Mouse (Mus musculus): ENCODE results near the gene Hspb8. TPM values are rescaled to one million over a fixed set of nuclear protein-coding genes. Genes with fewer than 3 reads are reported as not detected.

Hspb8 gene
- polyA plus RNA-seq (2012; rRNA removed): 9.8 and 12.8 TPM in 2 replicates

GRCm38 (mm10) chr5:116422699-116423201, at the start of gene Hspb8:
Gene Hspb8 (minus strand): TSS chr5:116422864.
- peak; percentile 64 for DNase-seq
- no peaks in the 10 kb centered on the region for H3K36me3 ChIP-seq (ENCODE audit: control insufficient read depth, insufficient read depth, low read length)
- WGBS: 1% methylated on average over 20 of the region's 20 CpGs
- no peak within 1 kb of the TSS for H3K27ac ChIP-seq (ENCODE audit: insufficient read depth, low read depth, low read length)
- H3K4me1 ChIP-seq (ENCODE audit: control insufficient read depth, insufficient read depth, low read length): no peaks in the 10 kb centered on the region
- H3K4me3 ChIP-seq (ENCODE audit: insufficient read depth, low read depth, low read length): peak within 1 kb of the TSS; percentile 32
- H3K27me3 ChIP-seq (replicated peaks; ENCODE audit: control insufficient read depth, insufficient read depth, low read length): no peaks in the 10 kb centered on the region
- TF ChIP-seq POLR2A (IDR thresholded peaks at IDR 0.05; ENCODE audit: low read depth, low read length): no peak
- no peak for TF ChIP-seq CTCF (conservative IDR thresholded peaks at IDR 0.05; ENCODE audit: insufficient read depth, insufficient read length, low read depth, low read length)

- TF ChIP-seq CTCF (conservative IDR thresholded peaks at IDR 0.05; ENCODE audit: insufficient read depth, insufficient read length, low read depth, low read length) (peak; percentile 24; the same call in 1 of the 2 replicates), POLR2A (IDR thresholded peaks at IDR 0.05; ENCODE audit: low read depth, low read length) (no peak)
- DNase-seq: no peak
- 44% methylated on average over 11 of the region's 11 CpGs for WGBS
- Histone ChIP-seq H3K4me3 (ENCODE audit: insufficient read depth, low read depth, low read length) (no peak overlapping the region), H3K4me1 (ENCODE audit: control insufficient read depth, insufficient read depth, low read length) (no peaks in the 10 kb centered on the region), H3K27me3 (replicated peaks; ENCODE audit: control insufficient read depth, insufficient read depth, low read length) (no peaks in the 10 kb centered on the region), H3K27ac (ENCODE audit: insufficient read depth, low read depth, low read length) (no peak overlapping the region), H3K36me3 (ENCODE audit: control insufficient read depth, insufficient read depth, low read length) (no peaks in the 10 kb centered on the region)
These were observed 38.8 kb upstream of the Hspb8 start for GRCm38 (mm10) chr5:116461354-116462042.

- H3K36me3 ChIP-seq (ENCODE audit: control insufficient read depth, insufficient read depth, low read length): no peaks in the 10 kb centered on the region
- H3K4me3 ChIP-seq (ENCODE audit: insufficient read depth, low read depth, low read length): no peak overlapping the region
- DNase-seq: no peak
- H3K27me3 ChIP-seq (replicated peaks; ENCODE audit: control insufficient read depth, insufficient read depth, low read length): no peaks in the 10 kb centered on the region
- WGBS: 83% methylated on average over 2 of the region's 2 CpGs
- H3K4me1 ChIP-seq (ENCODE audit: control insufficient read depth, insufficient read depth, low read length): no peaks in the 10 kb centered on the region
- no peak overlapping the region for H3K27ac ChIP-seq (ENCODE audit: insufficient read depth, low read depth, low read length)
- TF ChIP-seq CTCF (conservative IDR thresholded peaks at IDR 0.05; ENCODE audit: insufficient read depth, insufficient read length, low read depth, low read length): no peak
- no peak for TF ChIP-seq POLR2A (IDR thresholded peaks at IDR 0.05; ENCODE audit: low read depth, low read length)
These were observed 37.3 kb upstream of the Hspb8 start for GRCm38 (mm10) chr5:116459970-116460369.

- Histone ChIP-seq H3K4me1 (ENCODE audit: control insufficient read depth, insufficient read depth, low read length) (no peaks in the 10 kb centered on the region), H3K27ac (ENCODE audit: insufficient read depth, low read depth, low read length) (no peak overlapping the region), H3K27me3 (replicated peaks; ENCODE audit: control insufficient read depth, insufficient read depth, low read length) (no peaks in the 10 kb centered on the region), H3K36me3 (ENCODE audit: control insufficient read depth, insufficient read depth, low read length) (no peaks in the 10 kb centered on the region), H3K4me3 (ENCODE audit: insufficient read depth, low read depth, low read length) (no peak overlapping the region)
- no peak for DNase-seq
- 86% methylated on average over 7 of the region's 7 CpGs for WGBS
- TF ChIP-seq CTCF (conservative IDR thresholded peaks at IDR 0.05; ENCODE audit: insufficient read depth, insufficient read length, low read depth, low read length) (no peak), POLR2A (IDR thresholded peaks at IDR 0.05; ENCODE audit: low read depth, low read length) (no peak)
These were observed 35.1 kb upstream of the Hspb8 start for GRCm38 (mm10) chr5:116457791-116458190.

GRCm38 (mm10) chr5:116456796-116457515, 34.3 kb upstream of the Hspb8 start:
- Histone ChIP-seq H3K27me3 (replicated peaks; ENCODE audit: control insufficient read depth, insufficient read depth, low read length) (no peaks in the 10 kb centered on the region), H3K4me3 (ENCODE audit: insufficient read depth, low read depth, low read length) (no peak overlapping the region), H3K36me3 (ENCODE audit: control insufficient read depth, insufficient read depth, low read length) (no peaks in the 10 kb centered on the region), H3K27ac (ENCODE audit: insufficient read depth, low read depth, low read length) (no peak overlapping the region), H3K4me1 (ENCODE audit: control insufficient read depth, insufficient read depth, low read length) (no peaks in the 10 kb centered on the region)
- 33% methylated on average over 10 of the region's 10 CpGs for WGBS
- no peak for DNase-seq
- TF ChIP-seq POLR2A (IDR thresholded peaks at IDR 0.05; ENCODE audit: low read depth, low read length): no peak
- no peak for TF ChIP-seq CTCF (conservative IDR thresholded peaks at IDR 0.05; ENCODE audit: insufficient read depth, insufficient read length, low read depth, low read length)

- Histone ChIP-seq H3K27me3 (replicated peaks; ENCODE audit: control insufficient read depth, insufficient read depth, low read length) (no peaks in the 10 kb centered on the region), H3K27ac (ENCODE audit: insufficient read depth, low read depth, low read length) (no peak overlapping the region), H3K4me3 (ENCODE audit: insufficient read depth, low read depth, low read length) (no peak overlapping the region), H3K4me1 (ENCODE audit: control insufficient read depth, insufficient read depth, low read length) (no peaks in the 10 kb centered on the region), H3K36me3 (ENCODE audit: control insufficient read depth, insufficient read depth, low read length) (no peaks in the 10 kb centered on the region)
- 3% methylated on average over 27 of the region's 27 CpGs for WGBS
- peak; percentile 30 for DNase-seq
- TF ChIP-seq POLR2A (IDR thresholded peaks at IDR 0.05; ENCODE audit: low read depth, low read length) (no peak), CTCF (conservative IDR thresholded peaks at IDR 0.05; ENCODE audit: insufficient read depth, insufficient read length, low read depth, low read length) (peak; percentile 42; the same call in 1 of the 2 replicates)
These were observed 30.8 kb upstream of the Hspb8 start for GRCm38 (mm10) chr5:116453401-116453851.

GRCm38 (mm10) chr5:116450901-116451300, 28.2 kb upstream of the Hspb8 start:
- no peak for DNase-seq
- 75% methylated on average over 8 of the region's 8 CpGs for WGBS

More at GRCm38 (mm10) chr5:116450901-116451300, 28.2 kb upstream of the Hspb8 start:
- no peak overlapping the region for H3K4me3 ChIP-seq (ENCODE audit: insufficient read depth, low read depth, low read length)
- no peak for TF ChIP-seq POLR2A (IDR thresholded peaks at IDR 0.05; ENCODE audit: low read depth, low read length)
- TF ChIP-seq CTCF (conservative IDR thresholded peaks at IDR 0.05; ENCODE audit: insufficient read depth, insufficient read length, low read depth, low read length): no peak
- no peaks in the 10 kb centered on the region for H3K27me3 ChIP-seq (replicated peaks; ENCODE audit: control insufficient read depth, insufficient read depth, low read length)
- no peaks in the 10 kb centered on the region for H3K36me3 ChIP-seq (ENCODE audit: control insufficient read depth, insufficient read depth, low read length)
- H3K4me1 ChIP-seq (ENCODE audit: control insufficient read depth, insufficient read depth, low read length): no peaks in the 10 kb centered on the region
- H3K27ac ChIP-seq (ENCODE audit: insufficient read depth, low read depth, low read length): no peak overlapping the region
